Mouse (Mus musculus) left cerebral cortex, postnatal 4 days (tissue): ENCODE measurements around the gene Exoc6. TPM values are rescaled to one million over a fixed set of nuclear protein-coding genes. Genes with fewer than 3 reads are reported as not detected.

Experiments
- DNase-seq: peaks from one replicate; pipeline ENCODE4 v3.0.0-alpha.2; 2022
- intact Hi-C: fragments of 180-260 bp; cut with DNase I; formaldehyde crosslinking; loops from one replicate; pipeline ENCODE4 v1.15.1; 2025
- total RNA-seq, 2 experiments: library from RNA; stranded (reverse); gene quantifications; 2 replicates each; pipeline ENCODE4 v1.2.3; 2021

The Exoc6 gene
- total RNA-seq, 2 experiments from 2014 or later, result 54.5 to 55.5 TPM

GRCm38 (mm10) chr19:37686347-37686746 is 136.1 kb downstream of the Exoc6 start:
- DNase-seq, result no peak
- intact Hi-C loops, result no loop called here

- peak; percentile 17 for DNase-seq
- intact Hi-C loops, result no loop called here
These were observed 137.0 kb downstream of the Exoc6 start for GRCm38 (mm10) chr19:37686941-37687850.

- DNase-seq, result no peak
These were observed 139.3 kb downstream of the Exoc6 start for GRCm38 (mm10) chr19:37689478-37689877.

GRCm38 (mm10) chr19:37690716-37691115 is 140.5 kb downstream of the Exoc6 start:
- DNase-seq, result peak; percentile 16
- intact Hi-C loops, result no loop called here

More at GRCm38 (mm10) chr19:37689478-37689877, 139.3 kb downstream of the Exoc6 start:
- intact Hi-C loops, result no loop called here

GRCm38 (mm10) chr19:37692879-37693278 is 142.7 kb downstream of the Exoc6 start:
- DNase-seq, result no peak
- intact Hi-C loops, result no loop called here

GRCm38 (mm10) chr19:37695146-37695545 is 144.9 kb downstream of the Exoc6 start:
- intact Hi-C loops, result no loop called here
- DNase-seq, result no peak

- intact Hi-C loops, result no loop called here
These were observed 145.8 kb downstream of the Exoc6 start for GRCm38 (mm10) chr19:37695762-37696602.

GRCm38 (mm10) chr19:37696603-37697334 is 146.6 kb downstream of the Exoc6 start:
- DNase-seq, result no peak
- intact Hi-C loops, result no loop called here

More at GRCm38 (mm10) chr19:37695762-37696602, 145.8 kb downstream of the Exoc6 start:
- DNase-seq, result no peak

GRCm38 (mm10) chr19:37697335-37697636 is 147.1 kb downstream of the Exoc6 start:
- DNase-seq, result no peak
- intact Hi-C loops, result no loop called here

GRCm38 (mm10) chr19:37697651-37698272 is 147.5 kb downstream of the Exoc6 start, which contains the start of gene Cyp26a1:
Gene Cyp26a1 (plus strand): TSS chr19:37697798.
- DNase-seq, result no peak
- intact Hi-C loops, result no loop called here

- intact Hi-C loops, result no loop called here
- no peak for DNase-seq
These were observed 148.3 kb downstream of the Exoc6 start for GRCm38 (mm10) chr19:37698273-37699160.

- DNase-seq, result no peak
- intact Hi-C loops, result no loop called here
These were observed 149.5 kb downstream of the Exoc6 start for GRCm38 (mm10) chr19:37699711-37700110.

- intact Hi-C loops, result loop anchor here (1.0 kb wide), 1 partner anchor 185 kb away; no protein-coding TSS in a partner anchor
- DNase-seq, result no peak
These were observed 152.3 kb downstream of the Exoc6 start for GRCm38 (mm10) chr19:37702377-37703076.

- intact Hi-C loops, result loop anchor here (1.0 kb wide), 1 partner anchor 183 kb away; no protein-coding TSS in a partner anchor
- peak; percentile 66 for DNase-seq
These were observed 153.8 kb downstream of the Exoc6 start for GRCm38 (mm10) chr19:37703902-37704509.

- no peak for DNase-seq
- intact Hi-C loops, result no loop called here
These were observed 155.5 kb downstream of the Exoc6 start for GRCm38 (mm10) chr19:37705722-37706121.

GRCm38 (mm10) chr19:37714681-37715080 is 164.5 kb downstream of the Exoc6 start:
- intact Hi-C loops, result no loop called here
- DNase-seq, result no peak

GRCm38 (mm10) chr19:37715980-37716379 is 165.8 kb downstream of the Exoc6 start:
- intact Hi-C loops, result no loop called here
- DNase-seq, result no peak

- DNase-seq, result no peak
- intact Hi-C loops, result no loop called here
These were observed 166.4 kb downstream of the Exoc6 start for GRCm38 (mm10) chr19:37716524-37717175.
